27 mouse cellular contexts compared by ENCODE assay signal in the genomic region with DNA sequence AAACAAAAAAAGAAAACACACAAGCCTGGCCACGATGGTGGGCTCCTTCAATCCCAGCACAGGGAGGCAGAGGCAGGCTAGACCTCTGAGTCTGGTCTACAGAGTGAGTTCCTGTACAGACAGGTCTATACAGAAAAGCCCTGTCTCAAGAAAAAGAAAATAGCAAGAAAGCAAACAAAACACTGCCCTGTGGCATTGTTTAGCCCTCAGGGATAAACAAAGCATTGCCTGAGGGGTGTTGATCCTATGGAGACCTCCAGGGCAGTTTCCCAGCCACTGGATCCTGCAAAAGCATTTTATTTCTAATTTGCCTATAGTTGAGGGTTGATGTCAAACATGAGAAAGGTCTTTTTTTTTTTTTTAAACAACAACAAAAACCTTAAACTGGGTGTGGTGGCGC.
"Had no signal": no experiment of that assay in that cellular context is flagged by ENCODE, and none has a peak within 500 bp of the region (broad histone marks: within the 10 kb centered on the region; RNA-seq: fewer than 3 reads in every experiment).

No protein-coding gene starts in this region.

- H3K4me1 ChIP-seq: heart, embryonic 15.5 days; hindbrain, embryonic 13.5 days; hindbrain, embryonic 15.5 days; kidney, embryonic 15.5 days; liver, embryonic 13.5 days had no signal

- DNase-seq: gastrocnemius, postnatal 14 days; gastrocnemius, postnatal 36 days; heart, adult 11 months; heart, adult 2 months; heart, postnatal 14 days; heart, postnatal 36 days; kidney, adult 11 months; kidney, adult 2 months; kidney, adult 9 months; kidney, postnatal 14 days; kidney, postnatal 36 days; layer of hippocampus, adult 9-11 months; left cerebral cortex, postnatal 4 days; liver; liver, embryonic 13.5 days had no signal

- H3K27me3 ChIP-seq: heart, embryonic 13.5 days; heart, embryonic 15.5 days; hindbrain, embryonic 13.5 days; hindbrain, embryonic 15.5 days; kidney, embryonic 15.5 days; limb, embryonic 12.5 days; liver, embryonic 13.5 days had no signal

- H3K9ac ChIP-seq: heart, embryonic 13.5 days; heart, embryonic 15.5 days; hindbrain, embryonic 13.5 days; hindbrain, embryonic 15.5 days; kidney, embryonic 15.5 days; limb, embryonic 12.5 days; liver, embryonic 13.5 days had no signal

- H3K4me2 ChIP-seq: heart, embryonic 11.5 days; heart, embryonic 13.5 days; heart, embryonic 15.5 days; hindbrain, embryonic 13.5 days; hindbrain, embryonic 15.5 days; kidney, embryonic 15.5 days; limb, embryonic 12.5 days; liver, embryonic 11.5 days; liver, embryonic 13.5 days had no signal

- H3K36me3 ChIP-seq: heart, embryonic 15.5 days; hindbrain, embryonic 13.5 days; kidney, embryonic 15.5 days; limb, embryonic 12.5 days; liver, embryonic 13.5 days had no signal

- H3K9me3 ChIP-seq: heart, embryonic 13.5 days; heart, embryonic 15.5 days; hindbrain, embryonic 13.5 days; hindbrain, embryonic 15.5 days; kidney, embryonic 15.5 days; limb, embryonic 12.5 days; liver, embryonic 13.5 days had no signal

- H3K27ac ChIP-seq: heart, adult 2 months; heart, embryonic 13.5 days; heart, embryonic 15.5 days; hindbrain, embryonic 13.5 days; hindbrain, embryonic 15.5 days; hindbrain, postnatal 0 days; kidney, embryonic 15.5 days; kidney, postnatal 0 days; left cerebral cortex, adult 2 months; limb, embryonic 12.5 days; liver, embryonic 13.5 days had no signal

- H3K4me3 ChIP-seq: heart, adult 2 months; heart, embryonic 13.5 days; heart, embryonic 15.5 days; hindbrain, embryonic 13.5 days; hindbrain, embryonic 15.5 days; kidney, embryonic 15.5 days; left cerebral cortex, adult 2 months; limb, embryonic 12.5 days; liver, embryonic 13.5 days had no signal

- ATAC-seq: hindbrain, postnatal 0 days; intestine, embryonic 16.5 days had no signal
